Mouse (Mus musculus): Measurements from ENCODE around the gene Pagr1b. TPM values are rescaled to one million over a fixed set of nuclear protein-coding genes. Genes with fewer than 3 reads are reported as not detected.

Gene Pagr1b
- total RNA-seq, 4 experiments from 2014 or later, result not detected

DNA sequence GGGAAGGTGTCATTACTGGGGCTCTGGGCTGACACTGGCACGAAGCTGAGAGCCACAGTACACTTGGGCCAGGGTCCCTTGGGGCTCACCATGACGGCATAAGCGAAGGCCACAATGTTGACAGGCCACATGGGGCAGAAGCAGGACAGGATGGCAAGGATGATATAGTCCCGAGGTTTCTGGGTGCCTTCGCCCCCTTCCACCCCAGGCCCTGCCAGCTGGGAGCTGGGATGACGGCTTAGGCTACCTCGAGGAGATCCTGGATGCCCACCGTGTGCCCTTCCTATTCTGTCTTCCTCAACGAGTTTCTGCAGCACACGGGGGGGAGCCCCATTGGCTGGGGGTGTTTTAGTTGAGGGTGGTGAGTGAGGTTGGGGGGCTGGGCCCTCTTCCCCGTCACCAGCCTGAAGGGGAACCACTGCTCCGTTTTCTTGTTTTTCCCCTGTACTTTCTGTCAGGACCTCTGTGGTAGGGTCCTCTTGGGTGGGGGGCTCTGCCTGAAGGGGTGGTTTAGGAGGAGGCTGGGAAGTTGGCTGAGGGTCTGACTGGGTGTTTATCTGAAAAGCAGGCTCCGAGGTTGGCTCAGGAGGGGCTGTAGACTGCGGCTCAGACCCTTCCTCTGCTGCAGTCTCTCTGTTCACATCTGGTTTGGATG is 3.1 kb upstream of the Pagr1b start:
- no peak for DNase-seq (ENCODE audit: low spot score)

DNA sequence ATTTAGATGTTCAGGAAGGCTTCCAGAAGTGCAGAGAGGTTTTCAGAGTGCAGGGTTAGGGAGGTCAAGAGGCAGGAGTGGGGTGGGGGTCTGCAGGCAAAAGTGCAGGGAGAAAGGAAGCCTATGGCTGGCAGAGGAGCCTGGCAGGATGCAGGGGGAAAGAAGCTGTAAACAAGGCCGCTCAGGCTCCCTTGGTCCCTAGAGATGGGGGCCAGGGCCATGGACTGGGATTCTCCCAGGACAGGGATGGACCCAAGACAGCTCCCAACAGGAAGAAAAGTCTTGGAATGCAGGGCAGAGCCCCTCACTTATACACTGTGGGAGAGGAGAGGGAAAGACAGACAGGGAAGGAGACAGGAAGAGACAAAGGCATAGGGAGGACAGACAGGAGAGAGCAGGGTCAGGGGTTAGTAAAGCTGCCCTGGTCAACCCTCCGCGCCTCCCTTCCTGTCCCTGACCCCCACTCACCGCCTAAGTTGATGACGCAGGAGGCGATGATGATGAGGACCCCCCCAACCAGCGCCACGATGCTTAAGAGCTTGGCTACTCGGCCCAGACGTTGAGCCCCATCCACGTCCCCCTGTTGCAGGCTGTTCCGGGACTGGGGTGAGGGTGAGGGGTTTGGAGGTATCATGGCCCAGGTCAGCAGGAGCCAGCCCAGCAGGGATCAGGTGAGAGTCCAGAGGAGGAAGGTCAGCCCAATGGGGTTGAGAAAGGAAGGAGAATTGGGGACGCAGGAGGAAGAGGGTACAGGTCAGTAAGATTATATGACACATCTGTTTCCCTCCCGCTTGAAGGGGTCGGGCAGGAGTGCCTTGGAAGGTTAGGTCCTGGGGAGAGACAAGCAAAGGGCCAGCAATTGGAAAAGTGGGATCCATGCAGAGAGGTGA is 2.4 kb upstream of the Pagr1b start:
- no peak for DNase-seq (ENCODE audit: low spot score)

DNA sequence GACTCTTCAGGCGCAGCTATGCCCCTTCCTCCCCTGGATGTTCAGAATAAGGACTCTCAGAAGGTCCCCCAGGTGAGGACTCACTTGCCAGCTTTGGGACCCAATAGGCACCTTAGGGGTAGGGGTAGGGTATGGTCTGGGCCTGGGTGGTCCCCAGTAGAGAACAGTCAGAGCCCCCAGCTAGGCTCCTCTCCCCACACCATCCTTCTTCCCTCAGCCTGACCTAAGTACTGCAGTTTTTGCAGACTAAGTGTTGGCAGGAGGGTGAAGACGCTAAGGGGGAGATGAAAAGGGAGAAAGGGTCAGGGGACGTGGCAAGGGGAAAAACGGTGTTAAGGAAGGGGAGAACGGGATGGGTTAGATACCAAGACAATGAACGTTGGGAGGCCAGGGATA is 1.7 kb upstream of the Pagr1b start:
- DNase-seq (ENCODE audit: low spot score), result no peak

DNA sequence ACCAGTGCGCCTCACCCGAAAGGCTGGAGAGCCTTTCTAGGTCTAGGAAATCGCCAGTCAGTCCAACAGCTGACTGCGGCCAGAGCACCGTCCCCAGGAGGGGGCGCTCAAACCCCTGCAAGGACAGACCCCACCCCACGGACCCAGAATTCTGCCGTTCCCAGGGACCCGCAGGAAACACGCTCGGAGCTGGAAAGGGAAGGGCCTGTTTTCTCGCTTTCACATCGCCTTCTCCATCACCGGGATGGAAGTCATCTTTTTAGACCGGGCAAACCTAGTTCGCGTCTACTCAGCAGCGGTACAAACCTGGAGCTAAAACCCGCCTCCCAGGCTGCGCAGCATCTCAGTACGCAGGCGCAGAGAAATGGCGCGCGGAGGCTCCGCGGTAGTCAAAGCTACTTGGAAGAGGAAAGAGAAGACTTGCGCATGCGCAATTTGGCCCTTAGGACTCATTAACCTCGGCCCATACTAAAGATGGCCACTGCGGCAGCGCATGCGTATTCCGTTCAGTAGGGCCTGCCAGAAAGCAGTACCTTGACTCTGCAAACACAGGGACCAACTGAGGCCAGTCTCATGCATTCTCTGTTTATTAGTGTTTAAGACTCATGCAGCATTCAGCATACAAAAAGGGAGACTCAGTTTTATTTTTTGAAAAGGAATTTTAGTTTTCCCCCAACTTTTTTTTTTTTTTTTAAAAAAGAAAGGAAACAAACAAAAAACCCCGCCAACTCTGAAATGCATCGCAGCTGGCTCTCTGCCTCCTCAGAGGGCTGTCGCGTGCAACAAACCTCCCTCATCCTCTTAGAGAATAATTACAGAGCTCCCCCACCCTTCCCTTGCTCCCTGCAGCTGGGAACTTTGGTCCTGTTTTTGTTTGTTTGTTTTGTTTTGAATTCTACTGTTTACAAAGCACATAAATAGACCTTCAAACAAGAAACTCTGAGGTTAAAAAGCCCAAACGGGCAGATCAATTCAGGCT is 976 bp upstream of the Pagr1b start, which contains the start of gene Pagr1a:
Pagr1a (minus strand) TSS at position 382 of the 979 bp plus-strand sequence.
- peak; percentile 97 for DNase-seq (ENCODE audit: low spot score)

DNA sequence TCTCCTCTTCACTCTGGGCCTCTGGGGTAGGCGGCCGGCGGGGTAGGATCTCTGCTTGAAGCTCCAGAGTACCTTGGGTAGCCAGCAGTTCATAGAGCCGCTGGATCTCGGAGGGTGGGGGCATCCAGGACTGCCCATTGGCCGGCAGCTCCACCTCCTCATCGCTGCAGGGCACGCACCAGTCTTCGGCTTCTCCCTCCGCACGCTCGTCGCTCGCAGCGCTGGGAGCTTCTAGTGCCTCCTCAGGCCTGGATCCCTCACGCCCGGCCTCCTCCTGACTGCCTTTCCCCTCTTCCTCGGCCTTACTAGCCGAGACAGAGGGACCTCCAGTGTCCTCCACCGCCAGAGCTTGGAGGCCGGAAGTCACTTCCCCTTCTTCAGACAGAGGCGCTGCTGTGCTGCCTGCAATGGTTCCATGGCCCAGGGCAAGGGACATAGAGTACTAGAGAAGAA is 228 bp upstream of the Pagr1b start:
- DNase-seq (ENCODE audit: low spot score), result no peak

DNA sequence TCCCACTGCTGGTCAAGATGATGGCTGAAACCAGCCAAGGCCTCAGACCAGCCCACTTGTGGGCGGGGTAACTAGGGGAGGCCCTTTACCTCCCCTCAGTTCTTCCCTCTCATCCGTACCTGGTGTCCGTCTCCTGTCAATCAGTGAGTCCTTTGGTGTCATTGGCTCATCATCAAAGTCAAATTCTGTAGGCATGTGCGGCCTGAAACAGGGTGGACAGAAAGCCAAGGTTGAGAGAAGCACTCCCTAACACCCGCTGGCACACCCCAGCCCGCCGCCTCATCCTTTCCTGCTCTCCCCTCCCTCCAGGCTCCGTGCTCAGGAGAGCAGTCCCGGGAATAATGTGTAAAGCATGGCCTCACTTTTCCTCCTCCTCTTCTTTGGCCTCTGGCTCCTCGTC is 203 bp downstream of the Pagr1b start:
- no peak for DNase-seq (ENCODE audit: low spot score)

DNA sequence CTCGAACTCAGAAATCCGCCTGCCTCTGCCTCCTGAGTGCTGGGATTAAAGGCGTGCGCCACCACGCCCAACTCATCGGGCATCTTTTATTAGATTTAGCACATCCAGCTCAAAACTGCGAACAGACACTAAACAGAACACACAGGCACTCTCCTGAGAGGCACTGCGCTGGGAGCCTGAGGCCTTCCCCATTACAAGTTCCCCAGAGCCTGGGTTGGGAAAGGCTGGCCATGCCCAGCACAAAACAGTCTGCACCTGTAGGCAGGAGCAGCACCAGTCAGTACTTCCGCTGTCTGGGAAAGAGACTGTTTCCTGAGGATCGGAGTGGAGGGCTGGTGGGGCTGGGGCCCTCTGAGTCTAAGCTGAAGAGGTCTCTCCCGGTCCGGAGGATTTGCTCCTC is 1.3 kb downstream of the Pagr1b start:
- DNase-seq (ENCODE audit: low spot score), result no peak

DNA sequence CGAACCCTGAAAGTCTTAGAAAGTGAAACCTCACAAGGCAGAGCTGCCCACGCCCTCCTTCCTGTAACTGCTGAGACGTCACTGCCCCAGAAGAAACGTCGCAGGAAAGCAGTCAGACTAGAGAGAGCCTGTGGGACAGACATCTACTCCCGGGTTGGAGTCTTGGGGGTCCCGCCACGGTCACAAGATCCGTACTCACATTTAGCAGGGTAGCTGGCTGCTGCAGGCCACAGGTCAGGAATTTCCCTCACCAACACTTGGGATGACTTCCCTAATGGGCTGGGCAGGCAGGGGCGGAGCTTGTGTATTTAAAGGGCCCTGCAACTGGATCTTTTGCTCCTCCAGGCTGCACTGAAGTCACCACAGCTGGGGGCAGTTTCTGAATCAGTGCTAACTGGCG is 2.0 kb downstream of the Pagr1b start, which contains the start of gene Mvp:
Mvp (minus strand) TSS at position 302 of the 400 bp plus-strand sequence.
- peak; percentile 87 for DNase-seq (ENCODE audit: low spot score)

DNA sequence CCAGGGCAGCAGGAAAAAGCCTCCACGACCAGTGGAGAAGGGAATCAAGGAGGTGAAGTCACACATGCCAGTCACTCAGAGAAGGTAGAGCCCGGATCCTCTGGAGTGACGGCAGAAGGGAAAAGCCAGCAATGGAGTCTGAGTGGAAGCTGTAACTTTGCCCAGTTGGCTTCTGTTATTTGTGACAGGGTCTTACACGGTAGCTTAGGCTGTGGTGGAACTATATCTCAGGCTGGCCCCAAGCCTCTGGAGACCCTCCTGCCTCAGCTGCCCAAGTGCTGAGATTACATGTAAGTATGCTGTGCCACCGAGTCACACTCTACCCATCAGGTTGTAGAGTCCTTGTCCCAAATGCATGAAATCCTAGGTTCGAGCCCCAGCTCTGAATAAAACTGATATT is 2.9 kb downstream of the Pagr1b start:
- no peak for DNase-seq (ENCODE audit: low spot score)

DNA sequence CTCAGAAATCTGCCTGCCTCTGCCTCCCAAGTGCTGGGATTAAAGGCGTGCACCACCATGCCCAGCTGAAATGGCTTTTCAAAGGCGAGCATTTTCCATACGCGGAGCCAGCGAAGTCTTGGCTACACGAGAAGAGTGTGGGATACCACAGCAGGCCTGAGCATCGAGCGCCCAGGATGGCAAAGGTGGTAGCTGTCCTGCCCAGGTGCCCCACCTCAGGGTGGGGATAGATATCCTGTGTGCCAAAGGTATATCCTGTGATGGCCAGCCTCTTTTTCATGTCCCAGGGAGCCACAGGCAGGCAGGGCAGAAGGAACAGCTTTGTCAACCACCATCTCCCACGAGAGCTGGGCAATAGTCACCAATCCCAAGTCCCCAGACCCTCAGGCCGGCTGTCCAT is 3.4 kb downstream of the Pagr1b start:
- no peak for DNase-seq (ENCODE audit: low spot score)

DNA sequence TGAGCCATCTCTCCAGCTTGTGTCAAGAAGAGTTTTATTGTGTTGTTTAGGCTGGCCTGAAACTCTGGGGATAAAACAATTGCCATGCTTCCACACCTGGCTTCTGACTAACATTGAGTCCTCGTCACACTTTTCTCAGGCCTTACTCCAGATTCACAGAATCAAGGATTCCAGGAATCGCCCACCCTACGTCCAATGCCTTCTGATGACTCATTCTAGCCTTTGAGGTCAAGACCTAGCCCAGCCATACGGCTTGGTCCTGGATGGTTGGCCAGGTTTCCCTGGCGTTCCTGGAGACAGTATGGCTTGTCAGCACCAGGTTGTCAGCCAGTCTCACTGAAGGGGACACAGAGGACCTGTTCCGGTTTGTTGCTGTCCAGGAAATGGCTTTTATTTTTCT is 3.9 kb downstream of the Pagr1b start:
- DNase-seq (ENCODE audit: low spot score), result no peak

DNA sequence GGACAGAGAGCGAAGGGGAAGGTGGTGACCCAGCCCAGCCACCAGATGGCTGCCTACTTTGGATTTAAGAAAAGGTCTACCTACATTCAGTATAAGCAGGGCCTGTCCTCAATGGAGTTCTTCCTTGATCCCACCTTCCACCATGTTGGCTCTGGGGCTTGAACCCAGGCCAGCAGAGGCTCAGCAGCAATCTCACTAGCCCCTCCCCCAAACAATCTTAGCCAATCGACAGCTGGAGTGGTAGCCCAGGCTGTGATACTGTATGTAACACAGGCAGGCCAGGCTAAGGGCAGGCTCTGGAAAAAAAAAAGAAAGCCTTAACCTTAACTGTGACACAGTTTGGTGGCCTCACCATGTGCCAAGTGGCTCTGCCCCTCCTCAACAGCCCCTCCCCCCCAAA is 4.6 kb downstream of the Pagr1b start:
- DNase-seq (ENCODE audit: low spot score), result no peak

DNA sequence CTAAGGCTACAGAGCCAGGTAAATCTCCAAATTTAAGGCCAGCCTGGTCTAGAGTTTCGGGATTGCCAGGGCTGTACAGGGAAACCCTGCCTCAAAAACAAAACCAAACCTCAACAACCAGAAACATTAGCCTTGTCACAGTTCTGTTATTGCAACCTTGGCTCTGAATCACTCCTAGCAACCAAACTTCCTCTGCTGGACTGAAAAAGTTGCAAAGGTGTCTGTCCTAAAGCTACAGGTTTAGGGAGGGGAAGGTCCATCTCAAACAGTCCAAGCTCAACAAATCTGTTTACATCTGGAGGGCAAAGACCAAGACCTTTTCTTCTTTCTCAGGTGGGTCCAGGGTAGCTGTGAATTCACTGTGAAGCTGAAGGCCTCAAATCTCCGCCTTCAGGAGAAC is 5.2 kb downstream of the Pagr1b start:
- no peak for DNase-seq (ENCODE audit: low spot score)

DNA sequence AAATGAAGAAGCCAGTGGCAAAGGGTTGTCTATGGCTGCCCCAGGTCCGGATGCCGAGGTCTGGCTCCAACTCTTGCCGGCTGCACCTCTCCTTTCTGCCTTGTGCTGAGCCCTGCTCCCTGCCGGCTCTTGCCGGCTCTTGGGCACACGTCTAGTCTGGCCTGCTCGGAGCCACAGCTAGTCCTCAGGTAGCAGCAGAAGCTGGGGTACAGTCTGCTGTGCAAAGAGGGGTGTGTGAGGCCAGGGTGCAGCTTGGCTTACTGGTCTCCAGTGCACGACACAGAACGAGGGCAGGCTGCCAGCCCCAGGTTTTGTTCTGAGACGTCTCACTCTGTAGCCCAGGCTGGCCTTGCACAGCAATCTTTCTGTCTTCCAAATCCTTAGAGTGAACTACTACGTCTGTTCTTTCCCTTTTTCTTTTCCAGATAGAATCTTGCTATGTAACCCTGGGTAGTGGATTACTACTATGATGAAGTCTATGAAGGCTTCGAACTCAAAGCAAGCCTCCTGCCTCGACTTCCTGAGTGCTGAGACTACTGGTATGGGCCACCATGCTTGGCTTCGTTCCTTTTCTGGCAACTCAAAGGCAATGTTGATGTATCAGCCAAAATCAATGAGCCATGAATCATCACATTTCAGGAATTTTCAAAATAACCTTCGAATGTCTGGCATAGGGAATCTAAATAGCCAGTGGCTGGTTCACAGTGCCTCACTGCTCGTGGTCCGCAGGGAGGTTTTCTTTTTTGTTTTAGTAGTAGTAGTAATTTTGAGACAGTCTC is 6.8 kb downstream of the Pagr1b start:
- DNase-seq (ENCODE audit: low spot score), result no peak

DNA sequence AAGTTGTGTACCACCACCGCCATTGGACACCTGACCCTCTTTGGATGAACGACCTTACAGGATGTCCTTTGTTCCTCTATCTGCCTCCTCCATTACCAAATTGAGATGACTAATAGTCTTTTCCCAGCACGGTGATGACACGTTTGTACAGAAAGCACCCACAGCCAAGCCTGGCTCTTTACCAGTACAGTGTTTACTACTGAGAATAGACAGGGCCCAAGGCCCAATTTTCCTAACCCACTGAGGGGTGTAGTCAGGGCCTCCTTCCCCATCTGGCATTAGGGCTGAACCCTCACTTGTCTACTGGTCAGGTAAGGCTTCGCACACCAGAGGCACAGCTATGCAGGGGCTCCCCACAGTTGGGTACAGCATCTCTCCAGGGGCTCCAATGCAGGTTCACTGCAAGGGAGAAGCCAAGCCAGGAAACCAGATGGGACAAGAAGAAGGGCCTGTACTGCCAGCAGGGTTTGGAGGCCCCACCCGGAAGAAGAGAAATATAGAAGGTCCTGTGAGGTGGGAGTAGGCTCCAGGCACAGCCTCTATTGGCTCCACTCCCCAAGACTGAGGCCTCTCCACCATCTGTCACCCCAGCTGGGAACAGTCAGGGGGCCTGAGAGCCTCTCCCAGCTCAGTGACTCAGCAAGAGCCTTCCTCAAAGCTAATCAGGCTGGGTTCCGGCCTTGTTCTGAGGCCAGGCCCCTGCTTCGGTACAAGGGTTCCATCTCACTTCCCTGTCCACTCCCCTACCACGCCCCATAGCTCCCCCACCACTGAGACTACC is 7.9 kb downstream of the Pagr1b start:
- DNase-seq (ENCODE audit: low spot score), result peak; percentile 87

DNA sequence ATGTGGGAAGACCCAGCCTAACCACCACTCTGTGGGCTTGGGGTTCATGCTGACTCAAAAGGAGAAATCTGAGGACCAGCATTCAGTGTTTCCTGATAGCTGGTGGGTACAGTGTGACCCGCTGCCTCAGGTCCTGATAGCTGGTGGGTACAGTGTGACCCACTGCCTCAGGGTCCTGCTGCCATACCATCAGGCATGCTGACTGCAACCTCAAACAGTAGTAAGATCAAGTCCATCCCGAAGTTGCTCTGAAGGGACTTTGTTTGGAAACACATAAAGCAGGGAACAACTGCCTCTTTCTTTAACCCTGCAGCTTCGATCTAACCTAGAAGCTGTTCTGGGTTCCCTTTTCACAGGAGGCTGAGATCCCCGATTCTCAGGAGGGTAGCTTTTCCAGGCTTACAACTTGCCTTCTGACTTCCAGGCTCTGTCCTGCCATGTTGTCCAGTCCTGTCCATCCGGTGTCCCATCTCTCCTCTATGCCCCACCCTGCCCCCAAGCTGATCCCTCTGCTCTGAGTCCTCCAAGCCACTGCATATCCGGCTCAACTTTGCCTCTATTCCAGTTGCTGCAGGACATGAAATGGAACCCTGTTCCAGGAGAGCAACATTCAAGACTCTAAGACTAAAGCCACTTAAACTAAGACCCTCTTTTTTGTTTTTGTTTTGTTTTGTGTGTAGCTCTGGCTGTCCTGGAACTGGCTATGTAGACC is 8.8 kb downstream of the Pagr1b start:
- no peak for DNase-seq (ENCODE audit: low spot score)

DNA sequence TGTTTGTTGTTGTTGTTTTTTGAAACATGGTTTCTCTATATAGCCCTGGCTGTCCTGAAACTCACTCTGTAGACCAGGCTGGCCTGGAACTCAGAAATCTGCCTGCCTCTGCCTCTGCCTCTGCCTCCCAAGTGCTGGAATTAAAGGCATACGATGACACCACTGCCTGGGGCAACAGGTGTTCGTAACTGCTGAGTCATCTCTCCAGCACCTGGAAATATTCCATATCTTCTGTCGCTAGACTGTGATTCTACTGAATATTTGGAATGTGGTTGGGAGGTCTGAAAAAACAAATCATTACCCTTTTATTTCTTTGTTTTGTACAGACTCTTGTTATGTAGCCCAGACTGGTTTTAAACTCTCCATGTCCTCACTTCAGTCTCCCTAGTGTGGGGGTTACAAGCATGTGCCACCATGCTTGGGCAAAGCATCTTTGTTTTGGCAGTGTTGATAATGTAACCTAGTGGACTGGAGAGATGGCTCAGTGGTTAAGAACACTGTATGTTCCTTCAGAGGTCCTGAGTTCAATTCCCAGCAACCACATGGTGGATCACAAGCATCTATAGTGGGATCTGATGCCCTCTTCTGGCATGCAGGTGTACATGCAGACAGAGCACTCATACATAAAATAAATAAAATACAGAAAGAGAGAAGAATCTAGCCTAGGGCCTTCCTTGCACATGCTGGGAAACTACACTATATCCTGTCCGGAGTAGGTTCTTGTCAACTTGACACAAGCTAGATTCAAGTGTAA is 12.0 kb downstream of the Pagr1b start:
- DNase-seq (ENCODE audit: low spot score), result no peak

DNA sequence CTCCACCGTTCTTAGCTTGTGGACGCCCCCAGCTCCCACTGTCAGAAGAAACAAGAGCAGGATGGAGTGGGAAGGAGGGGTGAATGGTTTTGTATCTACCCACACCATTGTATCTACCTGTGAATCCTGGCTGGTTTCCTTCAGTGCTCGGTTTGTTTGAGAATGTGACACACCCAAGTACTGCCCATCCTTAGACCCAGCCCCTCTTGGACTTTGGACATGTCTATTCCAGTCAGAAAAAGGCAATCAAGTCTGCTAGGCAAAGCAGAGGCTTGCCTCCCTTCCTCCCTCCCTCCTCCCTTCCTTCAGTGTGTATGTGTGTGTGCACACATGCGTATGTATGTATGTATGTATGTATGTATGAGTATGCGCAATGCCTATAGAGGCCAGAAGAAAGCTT is 12.7 kb downstream of the Pagr1b start:
- no peak for DNase-seq (ENCODE audit: low spot score)

DNA sequence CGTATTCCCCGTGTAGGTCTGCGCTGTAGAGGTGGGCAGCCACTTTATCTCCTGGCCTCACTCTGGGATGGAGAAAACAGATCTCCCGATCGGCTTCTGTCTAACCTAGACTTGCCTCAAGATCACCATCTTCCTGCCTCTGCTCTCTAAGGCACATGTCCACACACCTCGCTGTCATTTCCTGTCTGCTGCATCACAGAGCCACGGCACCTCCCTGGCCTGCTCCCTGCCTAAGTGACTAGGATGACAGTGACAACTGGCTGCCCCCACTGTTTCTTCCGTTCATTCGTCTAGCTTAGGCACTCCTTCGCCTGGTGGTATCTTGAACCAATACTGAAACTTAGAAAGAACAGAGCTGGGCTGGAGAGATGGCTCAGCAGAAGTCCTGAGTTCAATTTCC is 16.7 kb downstream of the Pagr1b start:
- no peak for DNase-seq (ENCODE audit: low spot score)
